Mouse (Mus musculus) MEL (cell line): ENCODE results near the gene Sla2. TPM values are rescaled to one million over a fixed set of nuclear protein-coding genes. Genes with fewer than 3 reads are reported as not detected.

ENCODE experiments used
- DNase-seq: peaks from one replicate; pipeline ENCODE4 v3.0.0; 2011; ENCODE audit warnings: low read depth, low spot score
- H3K27ac ChIP-seq: 2 replicates; pipeline ENCODE4 v1.5.1; 2012; ENCODE audit warnings: low read depth, mild to moderate bottlenecking, control low read depth, low read length, moderate library complexity; ENCODE audit not compliant: control insufficient read depth
- H3K27me3 ChIP-seq, 2 experiments: fragments of 150-350 bp in 1 of 2; sonication (generic) in 1 of 2; 2 replicates each; pipeline ENCODE4 v1.6.1; 2012; ENCODE audit warnings: low read length in 2 of 2, mild to moderate bottlenecking in 2 of 2, improper control_type of control experiment in 1 of 2, moderate library complexity in 1 of 2; ENCODE audit not compliant: insufficient read depth in 2 of 2, control insufficient read depth in 1 of 2
- H3K36me3 ChIP-seq, 2 experiments: 2 replicates each; pipeline ENCODE4 v1.6.1; 2012 to 2014; ENCODE audit warnings: low read length in 2 of 2, improper control_type of control experiment in 1 of 2, inconsistent platforms in 1 of 2, mild to moderate bottlenecking in 1 of 2; ENCODE audit not compliant: insufficient read depth in 2 of 2, control insufficient read depth in 1 of 2
- H3K4me1 ChIP-seq, 2 experiments: fragments of 150-350 bp in 1 of 2; sonication (generic) in 1 of 2; 2 replicates each; pipeline ENCODE4 v1.6.1; 2012; ENCODE audit warnings: low read length in 2 of 2, improper control_type of control experiment in 1 of 2, mild to moderate bottlenecking in 1 of 2; ENCODE audit not compliant: insufficient read depth in 2 of 2, control insufficient read depth in 1 of 2
- H3K4me3 ChIP-seq, 2 experiments: fragments of 150-350 bp in 1 of 2; sonication (generic) in 1 of 2; 2 replicates each; pipeline ENCODE4 v1.5.1; 2012; ENCODE audit warnings: low read depth in 2 of 2, low read length in 2 of 2, mild to moderate bottlenecking in 2 of 2, moderate library complexity in 2 of 2, control low read depth in 1 of 2, improper control_type of control experiment in 1 of 2; ENCODE audit not compliant: control insufficient read depth in 1 of 2, insufficient read depth in 1 of 2
- H3K79me2 ChIP-seq: 2 replicates; pipeline ENCODE4 v1.6.1; 2012; ENCODE audit warnings: mild to moderate bottlenecking, low read length, moderate library complexity; ENCODE audit not compliant: control insufficient read depth, poor library complexity, insufficient read depth
- H3K9ac ChIP-seq: 2 replicates; pipeline ENCODE4 v1.6.1; 2012; ENCODE audit warnings: low read depth, mild to moderate bottlenecking, control low read depth, low read length, moderate library complexity; ENCODE audit not compliant: control insufficient read depth, poor library complexity, severe bottlenecking
- H3K9me3 ChIP-seq: fragments of 150-350 bp; sonication (generic); replicated peaks from 2 replicates; pipeline ENCODE4 v1.6.1; 2012; ENCODE audit warnings: mild to moderate bottlenecking, low read length, improper control_type of control experiment, moderate library complexity; ENCODE audit not compliant: insufficient read depth
- BHLHE40 ChIP-seq: IDR thresholded peaks from 2 replicates; pipeline ENCODE4 v1.6.1; 2012; ENCODE audit warnings: low read depth, mild to moderate bottlenecking, inconsistent platforms, low read length, improper control_type of control experiment, borderline replicate concordance
- CHD2 ChIP-seq: IDR thresholded peaks from 2 replicates; pipeline ENCODE4 v1.6.1; 2011; ENCODE audit warnings: low read length, improper control_type of control experiment
- E2F4 ChIP-seq: IDR thresholded peaks from 2 replicates; pipeline ENCODE4 v1.6.1; 2011; ENCODE audit warnings: low read depth, low read length, improper control_type of control experiment, borderline replicate concordance
- ELF1 ChIP-seq: IDR thresholded peaks from 2 replicates; pipeline ENCODE4 v1.6.1; 2014; ENCODE audit warnings: low read depth, mild to moderate bottlenecking, inconsistent platforms, low read length, improper control_type of control experiment, moderate library complexity
- ETS1 ChIP-seq: IDR thresholded peaks from 2 replicates; pipeline ENCODE4 v1.6.1; 2012; ENCODE audit warnings: low read depth, mild to moderate bottlenecking, inconsistent platforms, low read length, improper control_type of control experiment, moderate library complexity
- GABPA ChIP-seq: IDR thresholded peaks from 2 replicates; pipeline ENCODE4 v1.6.1; 2012; ENCODE audit warnings: low read depth, mild to moderate bottlenecking, inconsistent platforms, low read length, improper control_type of control experiment, moderate library complexity
- MAFK ChIP-seq: IDR thresholded peaks from 2 replicates; pipeline ENCODE4 v1.6.1; 2011; ENCODE audit warnings: low read depth, mild to moderate bottlenecking, low read length, improper control_type of control experiment, borderline replicate concordance
- MAX ChIP-seq: IDR thresholded peaks from 2 replicates; pipeline ENCODE4 v1.6.1; 2011; ENCODE audit warnings: low read length, improper control_type of control experiment
- MAZ ChIP-seq: IDR thresholded peaks from 2 replicates; pipeline ENCODE4 v1.6.1; 2012; ENCODE audit warnings: low read depth, mild to moderate bottlenecking, inconsistent platforms, low read length, improper control_type of control experiment
- MYB ChIP-seq: IDR thresholded peaks from 2 replicates; pipeline ENCODE4 v1.6.1; 2011; ENCODE audit warnings: mild to moderate bottlenecking, low read depth, low read length, improper control_type of control experiment
- MYC ChIP-seq: IDR thresholded peaks from 2 replicates; pipeline ENCODE4 v1.6.1; 2011; ENCODE audit warnings: low read depth, mild to moderate bottlenecking, low read length, improper control_type of control experiment, moderate library complexity
- POLR2A ChIP-seq, 2 experiments: IDR thresholded peaks; 2 replicates each; pipeline ENCODE4 v1.6.1; 2011 to 2012; ENCODE audit warnings: low read length in 2 of 2, mild to moderate bottlenecking in 2 of 2, control low read depth in 1 of 2, improper control_type of control experiment in 1 of 2, low read depth in 1 of 2, moderate library complexity in 1 of 2; ENCODE audit not compliant: control insufficient read depth in 1 of 2, insufficient read depth in 1 of 2, poor library complexity in 1 of 2
- POLR2AphosphoS2 ChIP-seq: IDR thresholded peaks from 2 replicates; pipeline ENCODE4 v1.6.1; 2011; ENCODE audit warnings: low read length, improper control_type of control experiment
- POLR2AphosphoS5 ChIP-seq: IDR thresholded peaks from 2 replicates; pipeline ENCODE4 v1.6.1; 2012; ENCODE audit warnings: low read depth, borderline replicate concordance, mild to moderate bottlenecking, inconsistent platforms, low read length, moderate library complexity, mixed read lengths
- RCOR1 ChIP-seq: IDR thresholded peaks from 2 replicates; pipeline ENCODE4 v1.6.1; 2012; ENCODE audit warnings: low read depth, mild to moderate bottlenecking, inconsistent platforms, low read length, improper control_type of control experiment
- TAL1 ChIP-seq: IDR thresholded peaks from 2 replicates; pipeline ENCODE4 v1.6.1; 2012; ENCODE audit warnings: mild to moderate bottlenecking, inconsistent platforms, low read length, moderate library complexity, mixed read lengths
- USF1 ChIP-seq: IDR thresholded peaks from 2 replicates; pipeline ENCODE4 v1.6.1; 2014; ENCODE audit warnings: low read depth, mild to moderate bottlenecking, inconsistent platforms, low read length, improper control_type of control experiment, moderate library complexity
- USF2 ChIP-seq, 2 experiments: IDR thresholded peaks; 2 replicates each; pipeline ENCODE4 v1.6.1; 2011 to 2012; ENCODE audit warnings: improper control_type of control experiment in 2 of 2, low read length in 2 of 2, borderline replicate concordance in 1 of 2, inconsistent platforms in 1 of 2, low read depth in 1 of 2, mild to moderate bottlenecking in 1 of 2; ENCODE audit not compliant: insufficient read depth in 1 of 2
- ZNF384 ChIP-seq: IDR thresholded peaks from 2 replicates; pipeline ENCODE4 v1.6.1; 2012; ENCODE audit warnings: low read depth, mild to moderate bottlenecking, inconsistent platforms, low read length, improper control_type of control experiment
- polyA plus RNA-seq, 2 experiments: library from polyadenylated mRNA; stranded (reverse) in 1 of 2; unstranded in 1 of 2; fragments of >175 nt in 1 of 2; fragments of >200 nt in 1 of 2; gene quantifications; 2 replicates each; pipeline versions ENCODE4 v1.2.1 to v1.2.4; 2012; ENCODE audit warnings: low replicate concordance in 2 of 2, low read depth in 1 of 2; ENCODE audit not compliant: insufficient read length in 2 of 2, insufficient read depth in 1 of 2, missing spikeins in 1 of 2
- total RNA-seq: library from RNA; depleted of rRNA; stranded (reverse); fragments of 300-350 nt; gene quantifications from 2 replicates; pipeline ENCODE4 v1.2.3, GENCODE M21; 2012

The Sla2 gene
- total and polyA plus RNA-seq, 3 experiments = 0.40 to 9.0 TPM; not detected in 1

DNA sequence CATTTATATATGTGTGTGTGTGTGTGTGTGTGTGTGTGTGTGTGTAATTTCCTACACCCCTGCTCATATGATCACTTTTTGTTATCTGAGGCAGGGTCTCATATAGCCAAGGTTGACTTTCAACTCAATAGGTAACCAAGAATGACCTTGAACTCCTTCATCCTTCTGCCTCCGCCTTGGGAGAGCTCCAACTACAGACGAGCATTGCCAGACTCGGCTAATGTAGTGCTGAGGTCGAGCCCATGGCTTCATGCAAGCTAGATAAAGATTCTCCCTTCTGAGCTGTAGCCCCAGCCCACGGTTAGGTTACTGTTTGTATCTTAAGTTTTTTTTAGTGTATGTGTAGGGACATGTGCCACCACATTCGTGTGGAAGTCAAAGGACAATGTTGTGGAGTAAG lies 14.9 kb upstream of the Sla2 start:
- Histone ChIP-seq H3K79me2 (no peaks in the 10 kb centered on the region), H3K9me3 (no peaks in the 10 kb centered on the region), H3K27ac (no peak overlapping the region), H3K27me3 (peaks cover 0 to 1% of the 10 kb centered on the region in 2 experiments; a peak in 3 of 4 replicates), H3K4me1 (no peaks in the 10 kb centered on the region; a peak in 1 of 4 replicates), H3K36me3 (no peaks in the 10 kb centered on the region), H3K4me3 (no peak overlapping the region), H3K9ac (no peak overlapping the region)
- DNase-seq = no peak
- TF ChIP-seq E2F4 (no peak), TAL1 (no peak)

DNA sequence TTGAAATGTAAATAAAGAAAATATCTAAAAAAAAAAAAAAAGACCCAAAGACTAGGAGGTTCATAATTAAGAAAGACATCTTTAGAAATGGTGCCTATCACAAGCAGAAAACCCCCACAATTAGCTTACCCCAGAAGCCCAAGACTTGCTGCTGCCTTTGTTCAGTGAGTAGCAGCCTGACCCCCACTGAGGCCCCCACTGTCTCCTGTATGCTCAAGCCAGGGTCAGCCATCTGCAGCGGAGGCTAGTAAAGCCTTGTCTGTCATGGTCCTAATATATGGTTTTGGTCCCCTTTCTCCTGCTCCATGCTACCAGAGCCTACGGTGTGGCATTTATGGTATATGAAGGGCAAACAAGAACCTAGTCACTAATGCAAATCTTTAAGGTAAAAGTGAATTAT lies 14.4 kb upstream of the Sla2 start:
- peaks cover 0 to 1% of the 10 kb centered on the region in 2 experiments; a peak in 3 of 4 replicates for H3K27me3 ChIP-seq
- no peak for DNase-seq
- no peak overlapping the region for H3K9ac ChIP-seq
- TF ChIP-seq MAX = no peak
- TF ChIP-seq USF1 = no peak
- TF ChIP-seq POLR2A (IDR thresholded peaks at IDR 0.05; ENCODE audit: control insufficient read depth in 1 of 2, insufficient read depth in 1 of 2, low read depth in 1 of 2, low read length in 2 of 2, poor library complexity in 1 of 2) = no peak
- no peak for TF ChIP-seq RCOR1
- no peak for TF ChIP-seq POLR2AphosphoS5
- TF ChIP-seq E2F4 = no peak
- TF ChIP-seq MAFK = no peak
- no peak for TF ChIP-seq MYC
- TF ChIP-seq USF2 (IDR thresholded peaks at IDR 0.05; ENCODE audit: borderline replicate concordance in 1 of 2, insufficient read depth in 1 of 2, low read depth in 1 of 2, low read length in 2 of 2) = no peak
- no peak for TF ChIP-seq ETS1
- TF ChIP-seq ELF1 = no peak
- TF ChIP-seq POLR2AphosphoS2 = no peak
- no peak for TF ChIP-seq ZNF384
- no peak for TF ChIP-seq MYB
- no peak for TF ChIP-seq BHLHE40
- no peak for TF ChIP-seq GABPA
- TF ChIP-seq CHD2 = no peak
- TF ChIP-seq MAZ = no peak
- TF ChIP-seq, all 39 proteins: peak for 0
- no peak overlapping the region for H3K27ac ChIP-seq
- H3K79me2 ChIP-seq = no peaks in the 10 kb centered on the region
- H3K36me3 ChIP-seq = no peaks in the 10 kb centered on the region
- H3K9me3 ChIP-seq = no peaks in the 10 kb centered on the region
- no peak overlapping the region for H3K4me3 ChIP-seq
- H3K4me1 ChIP-seq = no peaks in the 10 kb centered on the region; a peak in 1 of 4 replicates
